Mouse (Mus musculus) fat pad, adult 2 months (tissue): Measurements from ENCODE around the gene Klf1.

Experiments used
- DNase-seq: peaks from one replicate; pipeline ENCODE4 v3.0.0-alpha.2; 2011; ENCODE audit warnings: low read depth, low spot score; ENCODE audit errors: extremely low read depth

The Klf1 gene

GRCm38 (mm10) chr8:84934860-84935259 lies 33.1 kb downstream of the Klf1 start:
- DNase-seq = no peak

DNA sequence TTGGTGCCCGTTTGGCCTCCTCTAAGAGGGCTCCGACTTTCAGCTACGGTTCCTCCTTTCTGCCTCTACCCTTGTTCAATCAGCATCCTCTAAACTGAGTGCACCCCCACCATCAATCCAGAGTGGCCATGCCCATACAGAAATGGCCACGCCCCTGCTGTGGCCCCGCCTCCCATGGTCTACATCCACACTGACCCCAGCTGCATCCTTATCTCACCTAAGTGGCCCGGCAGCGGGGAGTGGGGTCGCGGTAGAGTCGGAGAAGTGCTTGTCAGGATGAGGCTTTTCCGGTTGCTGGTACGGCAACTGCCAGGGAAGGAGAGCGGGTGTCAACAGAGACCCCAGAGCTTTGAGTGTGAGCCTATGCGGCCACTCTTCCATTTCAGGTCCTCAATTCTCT lies 33.8 kb downstream of the Klf1 start:
- DNase-seq = no peak

DNA sequence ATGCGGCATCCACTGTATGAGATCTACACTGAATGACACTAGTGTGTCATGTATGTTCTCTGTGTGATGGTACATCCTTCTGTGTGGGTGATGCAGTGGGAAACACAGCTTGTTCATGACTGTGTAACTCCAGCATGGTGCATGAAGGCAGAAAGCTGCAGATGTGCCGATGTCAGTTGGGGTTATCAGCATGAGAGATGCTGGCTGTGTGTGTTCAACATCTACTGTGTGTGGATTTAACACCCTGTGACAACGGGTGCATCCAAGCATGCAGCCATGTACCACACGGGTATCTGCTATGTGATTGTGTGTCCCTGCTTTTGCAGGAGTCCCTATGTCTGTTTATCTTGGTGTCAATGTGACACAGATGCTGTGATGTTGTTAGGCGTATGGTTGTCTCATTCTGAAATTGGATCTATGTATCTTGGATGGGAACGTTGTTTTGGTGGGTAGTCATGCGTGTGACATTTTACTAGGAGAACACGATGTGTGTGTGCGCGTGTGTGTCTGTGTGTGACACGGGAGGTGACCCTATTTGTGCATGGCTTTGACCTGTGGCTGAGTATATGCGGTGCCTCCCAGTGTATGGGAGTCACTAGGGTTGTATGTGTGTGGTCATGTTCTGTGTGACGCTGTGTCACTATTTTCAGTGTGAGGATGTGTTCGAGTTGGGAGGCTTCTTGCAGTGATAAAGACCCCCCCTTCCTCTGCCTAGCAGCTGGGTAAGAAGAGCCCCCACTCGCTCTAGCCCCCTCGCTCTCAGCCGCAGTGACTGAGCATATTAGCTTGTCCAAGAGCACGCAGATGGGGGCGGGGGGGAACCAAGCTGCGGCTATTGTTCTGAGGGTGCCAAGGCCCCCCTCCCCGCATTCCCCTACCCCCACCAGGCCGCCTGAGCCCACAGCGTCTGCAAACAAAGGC lies 34.6 kb downstream of the Klf1 start:
- DNase-seq = no peak

GRCm38 (mm10) chr8:84936962-84937546 lies 35.3 kb downstream of the Klf1 start, which contains the start of gene Mast1:
Mast1 (minus strand) TSS chr8:84937359.
- no peak for DNase-seq

- DNase-seq = no peak
Observed at GRCm38 (mm10) chr8:84937620-84938485, 36.1 kb downstream of the Klf1 start.

DNA sequence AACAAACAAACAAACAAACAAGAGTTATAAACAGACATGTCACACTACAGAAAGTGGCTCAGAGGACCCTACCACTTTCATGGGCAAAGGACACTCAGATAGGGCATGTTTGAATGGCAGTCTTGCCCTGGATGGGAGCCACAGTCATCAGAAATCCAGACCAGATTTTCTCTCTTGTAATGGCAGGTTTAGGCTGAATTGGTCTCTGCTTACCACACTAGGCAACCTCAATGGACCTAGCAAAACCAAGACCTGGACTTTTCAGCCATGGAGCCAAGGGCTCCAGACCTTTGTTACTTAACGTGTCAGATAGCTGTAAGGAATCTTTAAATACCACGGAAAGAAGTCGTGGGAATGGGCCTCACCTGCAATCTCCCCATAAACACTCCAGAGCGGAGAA lies 42.0 kb downstream of the Klf1 start:
- no peak for DNase-seq

GRCm38 (mm10) chr8:84944478-84945160 lies 42.9 kb downstream of the Klf1 start:
- no peak for DNase-seq

DNA sequence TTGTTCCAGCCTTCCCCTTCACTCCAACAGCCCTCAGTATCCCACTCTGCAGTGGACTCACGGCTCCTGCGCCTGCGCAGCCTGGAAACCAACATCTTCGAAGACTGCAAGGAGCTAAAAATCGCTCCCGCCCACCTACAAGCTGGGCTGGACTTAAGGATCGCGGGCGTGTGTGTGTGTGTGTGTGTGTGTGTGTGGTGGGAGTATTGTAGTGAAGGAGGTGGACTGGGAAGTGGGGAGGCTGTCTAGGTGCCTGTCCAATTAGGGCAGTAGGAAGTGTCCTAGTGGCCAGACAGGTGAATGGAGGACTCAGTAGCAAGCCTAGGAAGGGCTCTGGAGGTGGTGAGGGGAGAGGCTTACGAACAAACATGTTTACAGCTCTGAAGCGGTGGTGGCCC lies 43.5 kb downstream of the Klf1 start:
- DNase-seq = no peak

DNA sequence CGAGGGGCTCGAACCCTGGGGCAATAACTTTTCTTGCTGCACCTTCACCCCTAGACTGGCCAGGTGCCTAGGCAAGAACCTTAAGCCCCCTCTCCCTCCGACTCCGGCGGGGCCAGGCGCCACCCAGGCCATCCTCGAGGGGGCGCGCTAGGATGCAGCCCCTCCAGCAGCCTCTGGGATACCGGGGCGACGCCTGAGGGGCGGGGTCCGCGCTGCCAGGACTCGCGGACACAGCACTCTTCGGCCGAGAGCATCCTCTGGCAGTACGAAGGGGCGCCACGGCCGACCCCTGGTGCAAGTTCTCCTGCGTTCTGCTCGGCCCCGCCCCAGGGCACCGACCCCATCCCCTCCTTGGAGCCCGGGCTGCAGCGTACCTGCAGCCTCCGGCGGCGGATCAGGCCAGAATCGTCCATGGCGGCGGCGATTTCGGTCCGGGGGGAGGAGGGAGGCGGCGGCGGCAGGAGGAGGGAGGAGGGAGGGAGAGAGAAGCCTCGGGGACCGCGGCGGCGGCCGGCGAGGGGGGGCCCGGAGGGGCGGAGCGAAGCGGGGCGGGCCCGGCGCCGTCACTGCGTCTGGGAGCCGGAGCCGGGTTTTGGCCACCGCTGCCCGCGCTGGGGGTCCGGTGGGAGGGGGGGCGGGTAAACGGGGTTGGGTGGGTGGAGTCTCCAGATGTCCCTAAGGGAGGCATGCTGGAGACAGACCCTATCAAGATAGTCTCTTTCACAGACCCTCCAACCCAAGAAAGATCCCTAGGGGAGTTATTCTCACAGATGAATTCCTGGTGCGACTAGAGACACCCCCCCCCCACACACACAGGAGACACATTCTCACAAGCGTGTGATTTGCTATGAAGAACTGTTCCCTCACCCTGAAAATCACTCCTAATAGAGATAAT lies 44.2 kb downstream of the Klf1 start:
- DNase-seq = no peak

- no peak for DNase-seq
Observed at GRCm38 (mm10) chr8:84946528-84947240, 45.0 kb downstream of the Klf1 start, which contains the start of gene Rtbdn. Rtbdn (plus strand) TSS chr8:84946991.

DNA sequence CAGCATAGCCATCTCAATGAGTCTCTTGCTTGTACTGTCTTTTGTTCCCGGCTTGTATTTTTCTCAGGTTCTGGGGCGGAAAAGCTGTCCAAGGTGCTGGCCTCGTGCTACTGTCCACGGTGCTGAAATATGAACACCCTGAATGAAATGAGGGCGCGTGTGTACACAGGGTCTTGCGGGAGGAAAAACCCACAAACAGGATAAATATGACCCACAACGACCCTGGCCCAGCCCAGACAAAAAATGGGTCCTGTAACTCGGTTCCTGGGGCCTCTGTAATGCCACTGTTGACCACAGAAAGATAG lies 45.5 kb downstream of the Klf1 start:
- DNase-seq = no peak

DNA sequence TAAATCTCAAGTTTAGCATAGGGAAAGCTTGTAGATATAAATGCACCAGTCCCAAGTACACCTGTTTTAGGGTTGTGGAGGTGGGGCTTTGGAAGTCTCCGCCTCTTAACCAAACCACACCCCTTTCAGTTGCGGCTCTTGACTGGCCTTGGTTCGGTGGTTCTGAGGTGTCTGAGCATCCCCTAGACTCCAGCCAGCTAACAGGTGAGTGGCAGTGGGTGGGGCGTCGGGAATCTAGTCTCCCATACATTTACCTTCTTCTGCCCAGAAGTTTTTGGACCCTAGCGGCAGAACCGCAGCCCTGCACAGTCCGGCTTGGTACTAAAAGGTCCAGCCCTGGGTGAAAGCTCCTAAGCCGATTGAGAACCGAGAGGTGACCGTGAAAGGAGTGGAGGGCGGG lies 48.0 kb downstream of the Klf1 start:
- no peak for DNase-seq

- DNase-seq = no peak
Observed at GRCm38 (mm10) chr8:84952612-84953255, 51.0 kb downstream of the Klf1 start.
